In genomic region chr5:3344081-3344631, GRCm38 (mm10) we compare ENCODE assay signal across 8 mouse cellular contexts. TPM values are rescaled to one million over a fixed set of nuclear protein-coding genes. Genes with fewer than 3 reads are reported as not detected.
DNase-seq lines count a peak whose midpoint lies in the region; ATAC-seq and TF ChIP-seq lines count a peak whose summit lies in the region.

No protein-coding gene starts in this region.

- peak overlapping the region; percentile 59 to 100 (median 71) for H3K4me3 ChIP-seq in CH12.LX (replicated peaks in 1 of 3; ENCODE audit: low read depth in 2 of 3, low read length in 2 of 3, poor library complexity in 1 of 3)
- H3K4me3 ChIP-seq in forebrain, embryonic 12.5 days (replicated peaks), result peak overlapping the region; percentile 59
- H3K4me3 ChIP-seq in heart, postnatal 0 days (ENCODE audit: low read depth, low read length), result peak overlapping the region; percentile 77
- peak overlapping the region; percentile 82 for H3K4me3 ChIP-seq in liver, postnatal 0 days (ENCODE audit: low read depth, low read length)
- peak overlapping the region; percentile 53 for H3K4me3 ChIP-seq in neural tube, embryonic 12.5 days
- H3K4me3 ChIP-seq in stomach, postnatal 0 days (ENCODE audit: low read depth, low read length), result peak overlapping the region; percentile 75

- no peaks in the 10 kb centered on the region for H3K27me3 ChIP-seq in CH12.LX (replicated peaks)
- peaks cover 18% of the 10 kb centered on the region for H3K27me3 ChIP-seq in forebrain, embryonic 12.5 days
- no peaks in the 10 kb centered on the region for H3K27me3 ChIP-seq in heart, postnatal 0 days (ENCODE audit: control insufficient read depth, insufficient read depth, low read length)
- H3K27me3 ChIP-seq in liver, postnatal 0 days (ENCODE audit: insufficient read depth, low read length), result no peaks in the 10 kb centered on the region
- peaks cover 27% of the 10 kb centered on the region for H3K27me3 ChIP-seq in neural tube, embryonic 12.5 days (replicated peaks)
- H3K27me3 ChIP-seq in stomach, postnatal 0 days (ENCODE audit: control insufficient read depth, insufficient read depth, low read length), result no peaks in the 10 kb centered on the region

- H3K9me3 ChIP-seq in CH12.LX (replicated peaks; ENCODE audit: low read length), result peaks cover 2% of the 10 kb centered on the region
- no peaks in the 10 kb centered on the region for H3K9me3 ChIP-seq in forebrain, embryonic 12.5 days
- H3K9me3 ChIP-seq in heart, postnatal 0 days (replicated peaks; ENCODE audit: control insufficient read depth, low read length), result no peaks in the 10 kb centered on the region
- H3K9me3 ChIP-seq in liver, postnatal 0 days (ENCODE audit: low read length), result no peaks in the 10 kb centered on the region
- H3K9me3 ChIP-seq in neural tube, embryonic 12.5 days, result no peaks in the 10 kb centered on the region
- no peaks in the 10 kb centered on the region for H3K9me3 ChIP-seq in stomach, postnatal 0 days (ENCODE audit: control insufficient read depth, low read length)

- WGBS in forebrain, embryonic 12.5 days, result under 1% methylated on average over 57 of the region's 58 CpGs
- WGBS in heart, postnatal 0 days, result under 1% methylated on average over 56 of the region's 58 CpGs
- WGBS in liver, postnatal 0 days (ENCODE audit: insufficient replicate concordance), result under 1% methylated on average over 48 of the region's 58 CpGs
- whole genome bisulfite sequencing in neural tube, embryonic 12.5 days, result under 1% methylated on average over 56 of the region's 58 CpGs
- WGBS in stomach, postnatal 0 days, result under 1% methylated on average over 56 of the region's 58 CpGs

- in situ Hi-C loops in CH12.LX (cut with MboI; ENCODE audit: low pct_ligation_motif_present, low pct_unique_long_range_greater_than_20kb, low sequenced_read_pairs), result loop anchor here (10.0 kb wide), 1 partner anchor 151 kb away; no protein-coding TSS in a partner anchor

- peak overlapping the region; percentile 95 for H3K9ac ChIP-seq in CH12.LX (ENCODE audit: insufficient read depth, low read depth)
- peak overlapping the region; percentile 66 for H3K9ac ChIP-seq in forebrain, embryonic 12.5 days
- peak overlapping the region; percentile 89 for H3K9ac ChIP-seq in heart, postnatal 0 days (replicated peaks; ENCODE audit: low read depth, low read length)
- peak overlapping the region; percentile 80 for H3K9ac ChIP-seq in liver, postnatal 0 days (replicated peaks)
- peak overlapping the region; percentile 69 for H3K9ac ChIP-seq in neural tube, embryonic 12.5 days
- peak overlapping the region; percentile 79 for H3K9ac ChIP-seq in stomach, postnatal 0 days (ENCODE audit: low read length)

- peak; percentile 68 for ATAC-seq in forebrain, embryonic 12.5 days (ENCODE audit: low FRiP score)
- peak; percentile 75 for ATAC-seq in heart, postnatal 0 days (ENCODE audit: insufficient read depth, low read depth)
- ATAC-seq in liver, postnatal 0 days, result peak; percentile 81
- peak; percentile 52 for ATAC-seq in neural tube, embryonic 12.5 days (ENCODE audit: low FRiP score, low read depth)
- peak; percentile 86 for ATAC-seq in stomach, postnatal 0 days (ENCODE audit: low FRiP score, low TSS enrichment)

- DNase-seq in CH12.LX (ENCODE audit: extremely low read depth), result peak; percentile 71
- DNase-seq in c-Kit-positive CD71-positive TER-119-negative erythroid progenitor cells, embryonic 14.5 days (ENCODE audit: low read depth), result peak; percentile 63
- DNase-seq in heart, postnatal 0 days (ENCODE audit: low spot score), result peak; percentile 72
- DNase-seq in kidney, postnatal 36 days, result peak; percentile 92 to 95
- peak; percentile 91 for DNase-seq in liver, postnatal 0 days
- peak; percentile 90 for DNase-seq in stomach, postnatal 0 days (ENCODE audit: low spot score)

- TF ChIP-seq CTCF in CH12.LX (conservative IDR thresholded peaks at IDR 0.05 in 1 of 2, IDR thresholded peaks at IDR 0.05 in 1 of 2; ENCODE audit: low read depth in 2 of 2, low read length in 2 of 2), result peak in 1 of 2 experiments; percentile 66; a peak in 2 of 4 replicates
- peak; percentile 89 for TF ChIP-seq CTCF in heart, postnatal 0 days (IDR thresholded peaks at IDR 0.05; ENCODE audit: low read depth)
- peak; percentile 95 for TF ChIP-seq CTCF in liver, postnatal 0 days (IDR thresholded peaks at IDR 0.05; ENCODE audit: low read depth)
- peak; percentile 89 for TF ChIP-seq CTCF in stomach, postnatal 0 days (IDR thresholded peaks at IDR 0.05; ENCODE audit: low read depth)

- peaks cover 0 to 17% of the 10 kb centered on the region in 2 experiments; a peak in 2 of 4 replicates for H3K4me1 ChIP-seq in CH12.LX (ENCODE audit: control insufficient read depth in 1 of 2, insufficient read depth in 2 of 2)
- H3K4me1 ChIP-seq in forebrain, embryonic 12.5 days, result peaks cover 25% of the 10 kb centered on the region
- no peaks in the 10 kb centered on the region; the same call in 1 of the 2 replicates for H3K4me1 ChIP-seq in heart, postnatal 0 days (ENCODE audit: control insufficient read depth, insufficient read depth)
- peaks cover 2% of the 10 kb centered on the region; the same call in 1 of the 2 replicates for H3K4me1 ChIP-seq in liver, postnatal 0 days (ENCODE audit: insufficient read depth)
- peaks cover 18% of the 10 kb centered on the region for H3K4me1 ChIP-seq in neural tube, embryonic 12.5 days
- H3K4me1 ChIP-seq in stomach, postnatal 0 days (replicated peaks; ENCODE audit: control insufficient read depth, insufficient read depth), result no peaks in the 10 kb centered on the region

- dilution Hi-C loops in CH12.LX (cut with MboI; ENCODE audit: extremely low pct_ligation_motif_present, extremely low pct_unique_long_range_greater_than_20kb, low sequenced_read_pairs), result no loop called here

- TF ChIP-seq POLR2A in CH12.LX (IDR thresholded peaks at IDR 0.05; ENCODE audit: low read depth, low read length), result peak; percentile 37; the same call in 1 of the 2 replicates

- TF ChIP-seq EP300 in CH12.LX (IDR thresholded peaks at IDR 0.05; ENCODE audit: low read length), result no peak
- TF ChIP-seq EP300 in heart, postnatal 0 days (IDR thresholded peaks at IDR 0.05; ENCODE audit: low read depth), result no peak
- no peak for TF ChIP-seq EP300 in liver, postnatal 0 days (IDR thresholded peaks at IDR 0.05; ENCODE audit: low read depth)
- TF ChIP-seq EP300 in stomach, postnatal 0 days (optimal IDR thresholded peaks at IDR 0.05), result no peak

- peaks cover 2 to 6% of the 10 kb centered on the region in 2 experiments for H3K36me3 ChIP-seq in CH12.LX (replicated peaks in 1 of 2; ENCODE audit: control insufficient read depth in 1 of 2, insufficient read depth in 1 of 2, low read length in 1 of 2)
- H3K36me3 ChIP-seq in forebrain, embryonic 12.5 days (replicated peaks), result no peaks in the 10 kb centered on the region
- H3K36me3 ChIP-seq in heart, postnatal 0 days (replicated peaks; ENCODE audit: control insufficient read depth, insufficient read depth, low read length), result no peaks in the 10 kb centered on the region
- H3K36me3 ChIP-seq in liver, postnatal 0 days (replicated peaks; ENCODE audit: insufficient read depth, low read length), result peaks cover 2% of the 10 kb centered on the region; the same call in 1 of the 2 replicates
- no peaks in the 10 kb centered on the region for H3K36me3 ChIP-seq in neural tube, embryonic 12.5 days
- no peaks in the 10 kb centered on the region for H3K36me3 ChIP-seq in stomach, postnatal 0 days (ENCODE audit: control insufficient read depth, insufficient read depth, low read length)

- peak; percentile 55 for TF ChIP-seq RAD21 in CH12.LX (IDR thresholded peaks at IDR 0.05; ENCODE audit: low read depth, low read length)

- peaks cover 56% of the 10 kb centered on the region for H3K79me2 ChIP-seq in CH12.LX (replicated peaks; ENCODE audit: control insufficient read depth, extremely low read depth, insufficient read depth, poor library complexity, severe bottlenecking)

- H3K27ac ChIP-seq in CH12.LX (ENCODE audit: insufficient read depth, low read depth), result peak overlapping the region; percentile 97
- H3K27ac ChIP-seq in forebrain, embryonic 12.5 days, result peak overlapping the region; percentile 77
- peak overlapping the region; percentile 93 for H3K27ac ChIP-seq in heart, postnatal 0 days (ENCODE audit: low read depth)
- peak overlapping the region; percentile 92 for H3K27ac ChIP-seq in liver, postnatal 0 days (ENCODE audit: low read depth)
- H3K27ac ChIP-seq in neural tube, embryonic 12.5 days, result no peak overlapping the region
- peak overlapping the region; percentile 89 for H3K27ac ChIP-seq in stomach, postnatal 0 days (replicated peaks)

- no peak overlapping the region for H3K4me2 ChIP-seq in CH12.LX (ENCODE audit: insufficient read depth, low read depth, poor library complexity, severe bottlenecking)
- peak overlapping the region; percentile 97 for H3K4me2 ChIP-seq in forebrain, embryonic 12.5 days
- peak overlapping the region; percentile 93 for H3K4me2 ChIP-seq in heart, postnatal 0 days (ENCODE audit: low read depth, low read length)
- peak overlapping the region; percentile 99 for H3K4me2 ChIP-seq in liver, postnatal 0 days (ENCODE audit: low read depth, low read length)
- H3K4me2 ChIP-seq in neural tube, embryonic 12.5 days (replicated peaks), result peak overlapping the region; percentile 96
- H3K4me2 ChIP-seq in stomach, postnatal 0 days (replicated peaks; ENCODE audit: low read depth), result peak overlapping the region; percentile 99

TF ChIP-seq in CH12.LX, 34 proteins besides CTCF, POLR2A, EP300 and RAD21 (continues in another document):
- 0 out of 2 replicates have a peak, but pooled peaks have one; percentile 2 for TF ChIP-seq ZC3H11A (IDR thresholded peaks at IDR 0.05; ENCODE audit: low read depth, low read length)
- no peak for TF ChIP-seq GABPA (IDR thresholded peaks at IDR 0.05; ENCODE audit: insufficient replicate concordance, low read depth, low read length)
- TF ChIP-seq POLR2AphosphoS2 (IDR thresholded peaks at IDR 0.05; ENCODE audit: low read depth, low read length), result no peak
- TF ChIP-seq MAX (IDR thresholded peaks at IDR 0.05; ENCODE audit: low read length), result peak; percentile 89
- TF ChIP-seq ZKSCAN1 (IDR thresholded peaks at IDR 0.05; ENCODE audit: borderline replicate concordance, low read depth, low read length), result no peak
- no peak for TF ChIP-seq ZMIZ1 (IDR thresholded peaks at IDR 0.05; ENCODE audit: low read depth, low read length)
- TF ChIP-seq KAT2A (IDR thresholded peaks at IDR 0.05; ENCODE audit: insufficient replicate concordance, low read length), result no peak
- TF ChIP-seq MXI1 (IDR thresholded peaks at IDR 0.05; ENCODE audit: low read depth, low read length), result peak; percentile 66

RNA-seq across cellular contexts. Expression of gene Cdk6, which starts 2.9 kb away (rescaled TPM):
- total RNA-seq in CH12.LX (2012; rRNA removed) (141 and 171 TPM in 2 replicates), CH12.LX (2014; rRNA removed) (34.7 and 40.4 TPM in 2 replicates)
- 45.2 and 50.8 TPM in 2 replicates for polyA plus RNA-seq in CH12.LX (2012; ENCODE audit: insufficient read length, low read depth)
- polyA plus RNA-seq in forebrain, embryonic 12.5 days (2016; fragmentation: Nextera tagmentation; extraction: Ambion mirVana), result 31.2 and 32.4 TPM in 2 replicates
- 43.0 and 55.2 TPM in 2 replicates for total RNA-seq in heart, postnatal 0 days (2014; rRNA removed; ENCODE audit: low replicate concordance)
- polyA plus RNA-seq in heart, postnatal 0 days (2015; fragmentation: Nextera tagmentation; extraction: Ambion mirVana), result 17.7 and 19.2 TPM in 2 replicates
- polyA plus RNA-seq in liver, postnatal 0 days (2015; fragmentation: Nextera tagmentation; extraction: Ambion mirVana), result 17.1 and 17.3 TPM in 2 replicates
- 18.5 and 27.5 TPM in 2 replicates for polyA plus RNA-seq in neural tube, embryonic 12.5 days (2016; fragmentation: Nextera tagmentation; extraction: Ambion mirVana)
- 15.7 and 16.6 TPM in 2 replicates for polyA plus RNA-seq in stomach, postnatal 0 days (2015; fragmentation: Nextera tagmentation; extraction: Ambion mirVana)
